In the genomic region with DNA sequence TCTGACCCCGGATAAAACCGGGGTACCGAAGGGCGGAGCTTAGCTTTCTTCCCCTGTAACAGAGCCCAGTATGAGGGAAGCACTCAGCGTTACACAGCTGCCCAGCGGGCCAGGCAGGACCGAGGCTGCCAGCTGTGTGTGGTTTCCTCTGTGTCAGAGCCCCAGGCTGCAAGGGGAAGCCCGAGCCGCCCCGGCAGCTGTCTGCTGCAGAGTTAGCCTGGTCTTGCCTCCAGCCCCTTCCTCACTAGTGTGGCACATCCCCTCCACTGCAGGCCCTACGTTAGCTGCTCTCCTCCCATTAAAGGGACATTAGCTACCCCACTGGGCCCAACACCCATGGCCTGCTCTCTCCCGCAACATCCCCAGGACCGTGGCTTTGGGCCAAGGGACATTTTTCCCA, we compare ENCODE assay signal across 18 mouse cellular contexts. TPM values are rescaled to one million over a fixed set of nuclear protein-coding genes. Genes with fewer than 3 reads are reported as not detected.
DNase-seq lines count a peak whose midpoint lies in the region; ATAC-seq and TF ChIP-seq lines count a peak whose summit lies in the region.
"Had no signal": no experiment of that assay in that cellular context is flagged by ENCODE, and none has a peak within 500 bp of the region (broad histone marks: within the 10 kb centered on the region; RNA-seq: fewer than 3 reads in every experiment).

No protein-coding gene starts in this region.

- in situ Hi-C loops in CH12.LX (cut with MboI; ENCODE audit: low pct_ligation_motif_present, low pct_unique_long_range_greater_than_20kb, low sequenced_read_pairs): no loop called here

- H3K27me3 ChIP-seq in midbrain, embryonic 13.5 days: no peaks in the 10 kb centered on the region; the same call in 1 of the 2 replicates
- 0 out of 2 replicates have a peak, but pooled peaks cover 4% of the 10 kb centered on the region for H3K27me3 ChIP-seq in midbrain, embryonic 10.5 days (ENCODE audit: low read depth, poor library complexity, severe bottlenecking)
- peaks cover 80% of the 10 kb centered on the region for H3K27me3 ChIP-seq in CH12.LX (replicated peaks)
- 0 out of 2 replicates have a peak, but pooled peaks cover 5% of the 10 kb centered on the region for H3K27me3 ChIP-seq in embryonic facial prominence, embryonic 10.5 days (replicated peaks; ENCODE audit: low read depth, poor library complexity, severe bottlenecking)
- H3K27me3 ChIP-seq in hindbrain, embryonic 14.5 days (ENCODE audit: control insufficient read depth, insufficient read depth, low read length): no peaks in the 10 kb centered on the region
- no peaks in the 10 kb centered on the region for H3K27me3 ChIP-seq in liver, postnatal 0 days (ENCODE audit: insufficient read depth, low read length)
- H3K27me3 ChIP-seq: embryonic facial prominence, embryonic 12.5 days had no signal

- H3K36me3 ChIP-seq in midbrain, embryonic 13.5 days: no peaks in the 10 kb centered on the region
- H3K36me3 ChIP-seq in midbrain, embryonic 10.5 days: no peaks in the 10 kb centered on the region
- H3K36me3 ChIP-seq in CH12.LX (replicated peaks in 1 of 2; ENCODE audit: control insufficient read depth in 1 of 2, insufficient read depth in 1 of 2, low read length in 1 of 2): no peaks in the 10 kb centered on the region
- no peaks in the 10 kb centered on the region for H3K36me3 ChIP-seq in embryonic facial prominence, embryonic 10.5 days (replicated peaks)
- H3K36me3 ChIP-seq in hindbrain, embryonic 14.5 days (replicated peaks; ENCODE audit: control insufficient read depth, insufficient read depth): no peaks in the 10 kb centered on the region
- H3K36me3 ChIP-seq in liver, postnatal 0 days (replicated peaks; ENCODE audit: insufficient read depth, low read length): no peaks in the 10 kb centered on the region
- H3K36me3 ChIP-seq: embryonic facial prominence, embryonic 12.5 days had no signal

- H3K4me2 ChIP-seq in midbrain, embryonic 13.5 days (replicated peaks): no peak overlapping the region
- H3K4me2 ChIP-seq in CH12.LX (ENCODE audit: insufficient read depth, low read depth, poor library complexity, severe bottlenecking): peak overlapping the region; percentile 53
- no peak overlapping the region for H3K4me2 ChIP-seq in hindbrain, embryonic 14.5 days (replicated peaks)
- no peak overlapping the region for H3K4me2 ChIP-seq in liver, postnatal 0 days (ENCODE audit: low read depth, low read length)
- H3K4me2 ChIP-seq: embryonic facial prominence, embryonic 12.5 days had no signal

- dilution Hi-C loops in CH12.LX (cut with MboI; ENCODE audit: extremely low pct_ligation_motif_present, extremely low pct_unique_long_range_greater_than_20kb, low sequenced_read_pairs): no loop called here

- no peaks in the 10 kb centered on the region for H3K9me3 ChIP-seq in midbrain, embryonic 13.5 days
- H3K9me3 ChIP-seq in midbrain, embryonic 10.5 days (replicated peaks): no peaks in the 10 kb centered on the region
- no peaks in the 10 kb centered on the region for H3K9me3 ChIP-seq in CH12.LX (replicated peaks; ENCODE audit: low read length)
- H3K9me3 ChIP-seq in embryonic facial prominence, embryonic 10.5 days: no peaks in the 10 kb centered on the region
- H3K9me3 ChIP-seq in hindbrain, embryonic 14.5 days (ENCODE audit: control insufficient read depth, low read length): no peaks in the 10 kb centered on the region
- H3K9me3 ChIP-seq in liver, postnatal 0 days (ENCODE audit: low read length): no peaks in the 10 kb centered on the region
- H3K9me3 ChIP-seq: embryonic facial prominence, embryonic 12.5 days had no signal

- H3K4me3 ChIP-seq in midbrain, embryonic 13.5 days (replicated peaks): no peak overlapping the region
- no peak overlapping the region for H3K4me3 ChIP-seq in midbrain, embryonic 10.5 days
- no peak overlapping the region for H3K4me3 ChIP-seq in CH12.LX (replicated peaks in 1 of 3; ENCODE audit: low read depth in 2 of 3, low read length in 2 of 3, poor library complexity in 1 of 3)
- no peak overlapping the region for H3K4me3 ChIP-seq in embryonic facial prominence, embryonic 10.5 days
- no peak overlapping the region for H3K4me3 ChIP-seq in hindbrain, embryonic 14.5 days (replicated peaks; ENCODE audit: low read length)
- H3K4me3 ChIP-seq in liver, postnatal 0 days (ENCODE audit: low read depth, low read length): no peak overlapping the region
- H3K4me3 ChIP-seq: embryonic facial prominence, embryonic 12.5 days had no signal

- TF ChIP-seq RAD21 in CH12.LX (IDR thresholded peaks at IDR 0.05; ENCODE audit: low read depth, low read length): no peak

- H3K4me1 ChIP-seq in midbrain, embryonic 13.5 days (replicated peaks): peaks cover 25% of the 10 kb centered on the region
- H3K4me1 ChIP-seq in midbrain, embryonic 10.5 days: peaks cover 12% of the 10 kb centered on the region
- peaks cover 3 to 32% of the 10 kb centered on the region in 2 experiments for H3K4me1 ChIP-seq in CH12.LX (ENCODE audit: control insufficient read depth in 1 of 2, insufficient read depth in 2 of 2)
- peaks cover 6% of the 10 kb centered on the region; the same call in 1 of the 2 replicates for H3K4me1 ChIP-seq in embryonic facial prominence, embryonic 10.5 days
- H3K4me1 ChIP-seq in hindbrain, embryonic 14.5 days (replicated peaks; ENCODE audit: control insufficient read depth, insufficient read depth, low read length): no peaks in the 10 kb centered on the region
- H3K4me1 ChIP-seq in liver, postnatal 0 days (ENCODE audit: insufficient read depth): no peaks in the 10 kb centered on the region

- TF ChIP-seq CTCF in CH12.LX (conservative IDR thresholded peaks at IDR 0.05 in 1 of 2, IDR thresholded peaks at IDR 0.05 in 1 of 2; ENCODE audit: low read depth in 2 of 2, low read length in 2 of 2): no peak
- TF ChIP-seq CTCF in liver, postnatal 0 days (IDR thresholded peaks at IDR 0.05; ENCODE audit: low read depth): no peak

- ATAC-seq in midbrain, embryonic 13.5 days: peak; percentile 50
- no peak for ATAC-seq in hindbrain, embryonic 14.5 days (ENCODE audit: low FRiP score)
- ATAC-seq in liver, postnatal 0 days: no peak

- peak; percentile 54; the same call in 1 of the 2 replicates for TF ChIP-seq EP300 in CH12.LX (IDR thresholded peaks at IDR 0.05; ENCODE audit: low read length)
- TF ChIP-seq EP300 in liver, postnatal 0 days (IDR thresholded peaks at IDR 0.05; ENCODE audit: low read depth): no peak

- WGBS in midbrain, embryonic 13.5 days: 48% methylated on average over 13 of the region's 13 CpGs
- WGBS in midbrain, embryonic 10.5 days: 59% methylated on average over 13 of the region's 13 CpGs
- 44% methylated on average over 13 of the region's 13 CpGs for WGBS in embryonic facial prominence, embryonic 10.5 days
- 42% methylated on average over 13 of the region's 13 CpGs for WGBS in hindbrain, embryonic 14.5 days
- 42% methylated on average over 13 of the region's 13 CpGs for WGBS in liver, postnatal 0 days (ENCODE audit: insufficient replicate concordance)

- peak overlapping the region; percentile 32; the same call in 1 of the 2 replicates for H3K9ac ChIP-seq in midbrain, embryonic 13.5 days (replicated peaks)
- no peak overlapping the region for H3K9ac ChIP-seq in CH12.LX (ENCODE audit: insufficient read depth, low read depth)
- H3K9ac ChIP-seq in hindbrain, embryonic 14.5 days: peak overlapping the region; percentile 1; the same call in 1 of the 2 replicates
- no peak overlapping the region for H3K9ac ChIP-seq in liver, postnatal 0 days (replicated peaks)
- H3K9ac ChIP-seq: embryonic facial prominence, embryonic 12.5 days had no signal

- TF ChIP-seq POLR2A in CH12.LX (IDR thresholded peaks at IDR 0.05; ENCODE audit: low read depth, low read length): no peak

- no peak for DNase-seq in midbrain, embryonic 10.5 days (ENCODE audit: low spot score)
- peak; percentile 58 for DNase-seq in CH12.LX (ENCODE audit: extremely low read depth)
- DNase-seq in embryonic facial prominence, embryonic 10.5 days (ENCODE audit: low spot score): peak; percentile 31
- DNase-seq in hindbrain, embryonic 14.5 days (ENCODE audit: low spot score): no peak
- no peak for DNase-seq in liver, postnatal 0 days
- DNase-seq in ovary, postnatal 14 days (ENCODE audit: low spot score): no peak
- DNase-seq: adrenal gland, postnatal 10 days; cerebellum, adult 18-20 months; cerebellum, postnatal 36 days; heart, adult 18-20 months; liver; lung, adult 18-20 months; right cerebral cortex, adult 18-20 months; thymus, adult 2 months had no signal

- peak overlapping the region; percentile 44; the same call in 1 of the 2 replicates for H3K27ac ChIP-seq in midbrain, embryonic 13.5 days
- no peak overlapping the region for H3K27ac ChIP-seq in midbrain, embryonic 10.5 days (replicated peaks)
- no peak overlapping the region for H3K27ac ChIP-seq in CH12.LX (ENCODE audit: insufficient read depth, low read depth)
- H3K27ac ChIP-seq in embryonic facial prominence, embryonic 10.5 days (replicated peaks): no peak overlapping the region
- H3K27ac ChIP-seq in hindbrain, embryonic 14.5 days: no peak overlapping the region
- H3K27ac ChIP-seq in liver, postnatal 0 days (ENCODE audit: low read depth): no peak overlapping the region
- H3K27ac ChIP-seq: embryonic facial prominence, embryonic 12.5 days had no signal

- H3K79me2 ChIP-seq in CH12.LX (replicated peaks; ENCODE audit: control insufficient read depth, extremely low read depth, insufficient read depth, poor library complexity, severe bottlenecking): no peaks in the 10 kb centered on the region

TF ChIP-seq in CH12.LX, 34 proteins besides CTCF, POLR2A, EP300 and RAD21:
- TF ChIP-seq CHD2 (IDR thresholded peaks at IDR 0.05; ENCODE audit: low read length) (no peak), JUN (IDR thresholded peaks at IDR 0.05; ENCODE audit: insufficient read depth, low read depth, low read length) (no peak), MEF2A (IDR thresholded peaks at IDR 0.05; ENCODE audit: borderline replicate concordance, low read depth, low read length) (0 out of 2 replicates have a peak, but pooled peaks have one; percentile 39), UBTF (IDR thresholded peaks at IDR 0.05; ENCODE audit: low read depth, low read length) (peak; percentile 69; the same call in 1 of the 2 replicates), BHLHE40 (IDR thresholded peaks at IDR 0.05; ENCODE audit: low read depth, low read length) (0 out of 2 replicates have a peak, but pooled peaks have one; percentile 12), ETS1 (conservative IDR thresholded peaks at IDR 0.05; ENCODE audit: low read depth, low read length) (peak; percentile 73), TCF12 (IDR thresholded peaks at IDR 0.05; ENCODE audit: low read depth, low read length) (peak; percentile 89)
TF ChIP-seq in CH12.LX: peak in this region for 5.

RNA-seq across cellular contexts. Expression of gene Grik3, which starts 25.1 kb away (rescaled TPM):
- 3.1 and 3.6 TPM in 2 replicates for polyA plus RNA-seq in midbrain, embryonic 13.5 days (2015; fragmentation: Nextera tagmentation; extraction: Ambion mirVana)
- 0.31 and 0.34 TPM in 2 replicates for polyA plus RNA-seq in midbrain, embryonic 10.5 days (2016; fragmentation: Nextera tagmentation; extraction: Ambion mirVana)
- total RNA-seq in CH12.LX (2012; rRNA removed): not detected in 2 replicates
- not detected in 2 replicates for total RNA-seq in CH12.LX (2014; rRNA removed)
- polyA plus RNA-seq in CH12.LX (2012; ENCODE audit: insufficient read length, low read depth): not detected in 2 replicates
- polyA plus RNA-seq in embryonic facial prominence, embryonic 10.5 days (2016; fragmentation: Nextera tagmentation; extraction: Ambion mirVana): 0.16 and 0.36 TPM in 2 replicates
- 5.9 and 6.0 TPM in 2 replicates for polyA plus RNA-seq in hindbrain, embryonic 14.5 days (2014; fragmentation: Nextera tagmentation; extraction: Ambion mirVana)
- polyA plus RNA-seq in liver, postnatal 0 days (2015; fragmentation: Nextera tagmentation; extraction: Ambion mirVana): 0.01 TPM in 1 of 2 replicates, not detected in the other
- total RNA-seq: megakaryocyte-erythroid progenitor cell, adult 5-6 weeks; neutrophil, adult 5-6 weeks had no signal

Comparison
In these comparisons a context has a peak if more than half of its experiments do, and no peak if none do; other contexts are left out.
1. H3K9ac ChIP-seq: peak in midbrain, embryonic 13.5 days (single experiment) and hindbrain, embryonic 14.5 days (single experiment); none in CH12.LX (single experiment) and liver, postnatal 0 days (single experiment).
2. DNase-seq: peak in CH12.LX (single experiment) and embryonic facial prominence, embryonic 10.5 days (single experiment); none in midbrain, embryonic 10.5 days (single experiment), hindbrain, embryonic 14.5 days (single experiment), liver, postnatal 0 days (single experiment) and ovary, postnatal 14 days (single experiment).